Mouse (Mus musculus) bone marrow macrophage, adult 2 months (primary cell): Measurements from ENCODE around the gene Abca6. TPM values are rescaled to one million over a fixed set of nuclear protein-coding genes. Genes with fewer than 3 reads are reported as not detected.

ENCODE experiments used
- H3K27ac ChIP-seq: 2 replicates; pipeline ENCODE4 v1.5.1; 2012; ENCODE audit warnings: low read depth, low read length; ENCODE audit not compliant: insufficient read depth
- H3K4me1 ChIP-seq: 2 replicates; pipeline ENCODE4 v1.6.1; 2012; ENCODE audit warnings: low read length; ENCODE audit not compliant: control insufficient read depth, insufficient read depth
- H3K4me3 ChIP-seq: 2 replicates; pipeline ENCODE4 v1.5.1; 2012; ENCODE audit warnings: mild to moderate bottlenecking, low read length, moderate library complexity; ENCODE audit not compliant: insufficient read depth
- CTCF ChIP-seq: IDR thresholded peaks from 2 replicates; pipeline ENCODE4 v1.5.1; 2012; ENCODE audit warnings: low read depth, mild to moderate bottlenecking, low read length, moderate library complexity
- POLR2A ChIP-seq: IDR thresholded peaks from 2 replicates; pipeline ENCODE4 v1.6.1; 2012; ENCODE audit warnings: mild to moderate bottlenecking, low read depth, low read length, borderline replicate concordance
- polyA plus RNA-seq: library from polyadenylated mRNA; stranded (reverse); fragments of >200 nt; gene quantifications from 2 replicates; pipeline ENCODE4 v1.2.4, GENCODE M21; 2012; ENCODE audit not compliant: missing spikeins, insufficient read depth, insufficient read length

Abca6 gene
- 4.6 and 5.6 TPM in 2 replicates for polyA plus RNA-seq

- peak within 1 kb of the TSS; percentile 42 for H3K4me3 ChIP-seq
- TF ChIP-seq CTCF = no peak
- no peak for TF ChIP-seq POLR2A
- H3K27ac ChIP-seq = peak within 1 kb of the TSS; percentile 77
- peaks cover 5% of the 10 kb centered on the region for H3K4me1 ChIP-seq
Measured at GRCm38 (mm10) chr11:110251534-110251933, at the start of gene Abca6. Gene Abca6 (minus strand): TSS chr11:110251776.

DNA sequence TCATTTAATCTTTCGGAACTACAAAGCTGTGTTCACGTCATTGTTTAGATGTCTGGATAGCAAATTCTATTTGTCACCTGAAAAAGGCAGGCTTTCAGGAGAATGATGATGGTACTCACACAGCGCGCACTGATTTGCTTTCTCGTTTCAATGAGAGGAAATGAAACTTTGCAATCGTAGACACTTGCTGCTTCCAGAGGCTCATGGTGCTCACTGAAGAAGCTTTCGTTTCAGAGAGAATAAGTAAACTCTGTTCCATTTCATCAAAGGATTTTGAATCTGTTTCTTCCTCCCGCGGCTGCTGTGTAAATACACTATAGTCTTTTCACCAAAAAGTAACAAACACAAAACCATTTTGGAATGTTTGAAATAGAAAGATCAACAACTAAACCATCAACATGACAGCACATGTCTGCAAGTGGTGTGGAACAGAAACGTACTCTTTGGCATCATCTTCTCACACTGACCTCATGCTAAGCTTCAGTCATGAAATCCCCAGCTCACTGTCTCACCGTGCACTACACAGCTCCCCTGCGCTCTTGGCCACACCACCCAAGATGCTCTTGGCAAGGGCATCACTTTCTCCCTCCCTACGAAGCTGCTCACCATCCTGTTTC is 46.4 kb upstream of the Abca6 start:
- H3K4me1 ChIP-seq = no peaks in the 10 kb centered on the region
- no peak overlapping the region for H3K27ac ChIP-seq
- H3K4me3 ChIP-seq = no peak overlapping the region
- TF ChIP-seq POLR2A (no peak), CTCF (no peak)

- no peak for TF ChIP-seq CTCF
- no peak for TF ChIP-seq POLR2A
- Histone ChIP-seq H3K4me3 (no peak overlapping the region), H3K4me1 (no peaks in the 10 kb centered on the region), H3K27ac (no peak overlapping the region)
Measured at GRCm38 (mm10) chr11:110290586-110290985, 39.0 kb upstream of the Abca6 start.

GRCm38 (mm10) chr11:110288423-110288822 is 36.8 kb upstream of the Abca6 start:
- Histone ChIP-seq H3K27ac (no peak overlapping the region), H3K4me3 (no peak overlapping the region), H3K4me1 (no peaks in the 10 kb centered on the region)
- TF ChIP-seq CTCF (no peak), POLR2A (no peak)

DNA sequence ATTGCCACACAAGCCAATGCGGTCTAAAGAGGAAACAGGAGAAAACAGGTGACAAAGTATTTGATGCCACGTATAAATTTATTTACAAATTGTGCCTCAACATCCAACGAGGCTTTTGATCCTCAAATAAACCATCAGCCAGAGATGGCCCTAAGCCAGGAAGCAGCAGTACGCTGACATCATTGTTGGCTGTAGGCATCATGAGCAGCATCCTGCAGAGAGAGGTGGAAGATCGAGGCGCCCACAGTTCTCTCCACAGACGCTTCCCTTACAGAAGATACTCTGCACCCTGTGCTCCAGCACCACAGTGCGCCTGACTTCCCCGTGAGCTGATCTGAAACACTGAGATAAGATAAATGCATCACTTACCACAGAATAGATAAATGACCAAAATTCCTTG is 36.1 kb upstream of the Abca6 start:
- Histone ChIP-seq H3K27ac (no peak overlapping the region), H3K4me3 (no peak overlapping the region), H3K4me1 (no peaks in the 10 kb centered on the region)
- TF ChIP-seq CTCF = no peak

- Histone ChIP-seq H3K4me1 (no peaks in the 10 kb centered on the region), H3K27ac (no peak overlapping the region), H3K4me3 (no peak overlapping the region)
- TF ChIP-seq POLR2A (no peak), CTCF (no peak)
Measured at GRCm38 (mm10) chr11:110286331-110286730, 34.8 kb upstream of the Abca6 start.

DNA sequence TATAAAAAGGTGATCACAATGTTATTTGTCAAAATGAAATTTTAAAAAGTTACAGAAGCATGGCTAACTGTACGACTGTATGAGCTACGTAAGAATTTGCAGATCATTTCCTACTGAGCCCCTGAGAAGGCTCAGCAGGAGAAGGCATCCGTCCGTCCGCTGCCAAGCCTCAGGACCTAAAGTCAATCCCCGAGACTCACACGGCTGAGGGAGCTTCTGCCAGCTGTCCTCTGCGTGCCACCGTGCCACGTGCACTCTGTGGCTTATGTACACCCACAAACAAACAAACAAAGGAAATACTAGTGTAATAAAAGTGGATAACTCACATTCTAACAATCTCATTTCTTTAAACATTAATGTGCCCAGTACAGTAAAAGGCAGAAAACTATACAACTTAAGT is 33.3 kb upstream of the Abca6 start:
- Histone ChIP-seq H3K27ac (no peak overlapping the region), H3K4me3 (no peak overlapping the region), H3K4me1 (no peaks in the 10 kb centered on the region)
- TF ChIP-seq POLR2A (no peak), CTCF (no peak)

DNA sequence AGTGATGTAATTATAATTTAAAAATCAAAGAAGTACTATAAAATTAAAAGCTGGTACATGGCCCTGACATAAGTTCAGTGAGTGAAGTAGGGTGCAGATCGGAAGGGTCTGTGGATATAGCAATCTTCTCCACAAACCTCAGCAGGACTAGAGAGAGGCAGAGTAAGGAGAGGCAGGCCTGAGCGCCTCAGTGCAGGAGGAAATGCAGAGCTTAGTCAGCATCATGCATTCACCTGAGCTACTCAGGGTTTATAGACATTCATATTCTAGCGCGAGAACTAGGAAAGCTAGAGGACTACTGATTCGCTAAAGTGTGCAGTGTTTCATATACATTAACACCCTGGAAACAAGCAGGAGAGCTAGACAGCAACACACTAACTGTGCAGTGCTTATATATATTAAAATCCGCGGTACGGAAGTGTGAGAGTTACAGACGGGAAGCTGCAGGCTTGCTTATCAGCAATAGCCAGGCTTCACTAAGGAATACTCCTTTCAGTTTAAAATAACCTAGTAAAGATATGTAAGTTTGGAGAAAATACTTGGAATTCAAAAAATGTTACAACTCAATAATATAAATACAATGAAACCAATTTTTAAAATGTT is 32.7 kb upstream of the Abca6 start:
- TF ChIP-seq POLR2A (no peak), CTCF (no peak)
- Histone ChIP-seq H3K4me1 (no peaks in the 10 kb centered on the region), H3K27ac (no peak overlapping the region), H3K4me3 (no peak overlapping the region)

DNA sequence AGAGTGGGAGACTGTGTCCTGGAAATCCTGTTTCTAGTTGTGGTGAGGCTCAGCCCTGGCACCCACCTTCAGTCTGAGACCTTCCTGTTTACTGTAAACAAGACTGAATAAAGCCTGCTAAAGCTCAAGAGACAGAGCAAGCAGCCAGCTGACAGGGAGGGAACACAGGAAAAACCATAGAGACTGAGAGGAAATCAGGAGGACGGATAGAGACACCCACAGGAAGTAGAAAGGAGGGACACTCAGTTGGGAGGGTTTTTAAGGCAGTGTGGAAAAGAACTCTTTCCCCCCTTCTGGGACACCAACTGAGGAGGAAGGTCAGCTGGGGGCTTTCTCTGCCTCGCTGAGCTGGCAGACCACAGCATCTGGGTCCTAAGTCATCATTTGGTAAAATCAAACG is 23.2 kb upstream of the Abca6 start:
- TF ChIP-seq CTCF (no peak), POLR2A (no peak)
- Histone ChIP-seq H3K27ac (no peak overlapping the region), H3K4me3 (no peak overlapping the region), H3K4me1 (no peaks in the 10 kb centered on the region)

DNA sequence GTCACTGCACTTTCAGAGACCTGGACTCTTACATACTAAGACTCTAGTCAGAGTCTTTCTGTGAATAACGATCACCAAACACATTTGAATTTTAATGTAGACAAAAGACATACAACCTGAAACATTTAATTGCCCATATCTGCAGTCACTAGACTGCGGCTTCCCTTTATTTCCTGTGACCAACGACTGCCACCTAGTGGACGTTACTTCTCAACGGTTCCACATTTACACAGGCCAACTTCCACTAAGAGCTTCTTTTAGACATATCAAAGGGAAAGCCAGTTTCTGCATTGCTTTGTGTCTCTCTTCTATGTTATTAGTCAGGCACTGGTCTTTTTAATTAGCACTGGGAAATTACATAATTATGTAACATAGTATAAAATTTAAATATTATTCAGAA is 20.2 kb upstream of the Abca6 start:
- TF ChIP-seq CTCF (no peak), POLR2A (no peak)
- no peak overlapping the region for H3K4me3 ChIP-seq
- H3K4me1 ChIP-seq = peaks cover 5% of the 10 kb centered on the region
- no peak overlapping the region for H3K27ac ChIP-seq

DNA sequence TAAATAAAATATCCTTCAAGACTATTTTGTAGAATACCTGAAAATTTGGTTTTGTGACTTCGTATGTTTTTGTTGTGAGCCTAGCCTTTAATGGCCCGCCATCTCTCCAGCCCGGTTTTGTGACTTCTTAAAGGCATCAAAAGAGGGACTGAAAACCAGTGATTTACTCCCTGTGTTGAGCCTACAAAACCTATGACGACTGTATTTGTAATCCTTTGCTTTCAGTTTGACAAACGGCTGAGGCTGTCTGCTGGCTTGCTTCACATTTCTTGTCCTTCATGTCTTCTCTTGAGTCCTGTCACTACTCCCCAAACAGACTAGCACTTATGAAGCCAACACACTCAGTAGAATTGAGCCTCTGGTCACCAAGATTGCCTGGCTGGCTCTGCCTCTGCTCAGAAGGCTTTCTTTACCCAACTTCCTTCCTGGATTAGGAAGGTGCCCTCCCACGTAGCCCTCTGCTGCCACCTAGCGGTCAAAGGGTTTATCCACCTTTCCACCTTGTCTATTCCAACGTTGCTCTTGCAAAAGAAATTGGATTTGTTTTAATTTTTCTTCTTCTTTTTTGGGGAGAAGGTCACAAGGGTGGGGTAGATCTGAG is 16.8 kb upstream of the Abca6 start:
- peak overlapping the region; percentile 45; the same call in 1 of the 2 replicates for H3K27ac ChIP-seq
- H3K4me3 ChIP-seq = peak overlapping the region; percentile 23; the same call in 1 of the 2 replicates
- TF ChIP-seq CTCF = peak; percentile 79
- TF ChIP-seq POLR2A = no peak
- H3K4me1 ChIP-seq = peaks cover 5% of the 10 kb centered on the region
